Mouse (Mus musculus) Patski (cell line): ENCODE measurements at regions not wholly inside any gene's neighbourhood (a gene's known extent, or its start where the extent isn't known, plus 50 kb on each side); places are given as distances from the start of the nearest gene placed in this dataset.

Experiments
- ATAC-seq: fragments of 100-300 bp; one replicate; pipeline ENCODE4 v1.8.0; 2021
- CTCF ChIA-PET: fragments of 350-600 bp; sonication (Branson Sonifier 250); formaldehyde crosslinking; loops from one replicate; lab custom pipeline; 2022; ENCODE audit warnings: inconsistent platforms; lab: Charles Lee
- POLR2A ChIA-PET: fragments of 350-600 bp; sonication (Branson Sonifier 250); formaldehyde crosslinking; loops from one replicate; lab custom pipeline; 2022; ENCODE audit warnings: antibody characterized with exemption, inconsistent platforms; lab: Charles Lee
- DNase-seq: peaks from one replicate; pipeline ENCODE4 v3.0.0-alpha.2; 2011; ENCODE audit warnings: low read depth, low spot score
- H3K27me3 ChIP-seq: fragments of 371-371 bp; one replicate; pipeline ENCODE4 v1.5.1; 2021
- CTCF ChIP-seq: fragments of 100-300 bp; IDR thresholded peaks from one replicate; pipeline ENCODE4 v1.5.1; 2021
- in situ Hi-C: fragments of 300-500 bp; cut with MboI; formaldehyde crosslinking; loops from 3 replicates; pipeline ENCODE4 v1.11.1; 2018; ENCODE audit warnings: low pct_unique_long_range_greater_than_20kb, mixed read lengths

DNA sequence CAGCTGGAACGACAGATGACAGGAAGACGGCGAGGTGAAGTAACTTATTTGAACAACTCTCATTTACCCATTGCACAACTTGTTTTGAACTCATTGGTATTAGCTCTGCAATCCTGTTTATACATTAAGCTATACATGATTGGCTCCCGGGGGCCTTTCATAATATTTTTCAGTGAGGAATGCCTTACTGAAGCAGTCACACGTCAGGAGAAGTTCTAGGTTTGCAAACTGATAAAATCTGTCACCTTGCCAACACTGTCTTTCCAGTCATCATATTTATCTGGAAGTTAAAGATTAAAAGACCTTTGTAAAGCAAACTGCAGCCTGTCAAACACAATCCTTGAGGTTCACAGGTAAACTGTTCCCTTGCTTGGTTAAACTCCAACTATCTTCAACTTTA, 232.6 kb upstream of the Gm11114 start:
- DNase-seq (no peak), ATAC-seq (no peak)
- CTCF ChIA-PET: no interaction called here
- in situ Hi-C loops: no loop called here
- POLR2A ChIA-PET: no interaction called here
- no peak for TF ChIP-seq CTCF
- no peaks in the 10 kb centered on the region for H3K27me3 ChIP-seq

GRCm38 (mm10) chr9:85088556-85089338, 223.8 kb upstream of the Gm11114 start:
- ChIA-PET POLR2A (no interaction called here), CTCF (interaction anchor here (0.6 kb wide), 1 partner anchor 1156 kb away, joined by 4 read pairs; no protein-coding TSS in a partner anchor)
- H3K27me3 ChIP-seq: peaks cover 3% of the 10 kb centered on the region
- in situ Hi-C loops: no loop called here
- DNase-seq (no peak), ATAC-seq (no peak)
- TF ChIP-seq CTCF: no peak

DNA sequence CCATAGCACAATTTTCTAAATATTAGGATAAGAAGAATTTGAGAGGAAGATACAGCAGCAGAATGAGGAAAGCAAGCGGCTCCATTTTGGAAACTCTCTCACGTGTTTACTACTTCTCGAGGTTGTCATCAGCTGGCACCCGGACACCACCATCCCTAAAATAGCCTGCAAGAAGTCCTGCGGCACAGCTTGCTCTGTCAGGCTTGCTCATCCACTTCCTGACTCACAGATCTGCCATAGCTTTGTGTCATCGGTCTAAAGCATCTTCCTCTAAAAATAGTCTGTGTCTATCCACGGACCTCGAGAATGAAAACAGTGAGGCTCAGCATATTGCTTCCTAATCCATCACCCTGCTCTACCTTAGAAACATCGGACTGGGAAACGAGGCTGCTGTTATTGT, 222.3 kb upstream of the Gm11114 start:
- ATAC-seq (no peak), DNase-seq (no peak)
- peaks cover 3% of the 10 kb centered on the region for H3K27me3 ChIP-seq
- ChIA-PET POLR2A (no interaction called here), CTCF (no interaction called here)
- TF ChIP-seq CTCF: no peak
- in situ Hi-C loops: no loop called here

GRCm38 (mm10) chr9:85095234-85095633, 217.3 kb upstream of the Gm11114 start:
- ATAC-seq (no peak), DNase-seq (no peak)
- ChIA-PET POLR2A (no interaction called here), CTCF (no interaction called here)
- no peak for TF ChIP-seq CTCF
- in situ Hi-C loops: no loop called here
- peaks cover 3% of the 10 kb centered on the region for H3K27me3 ChIP-seq

DNA sequence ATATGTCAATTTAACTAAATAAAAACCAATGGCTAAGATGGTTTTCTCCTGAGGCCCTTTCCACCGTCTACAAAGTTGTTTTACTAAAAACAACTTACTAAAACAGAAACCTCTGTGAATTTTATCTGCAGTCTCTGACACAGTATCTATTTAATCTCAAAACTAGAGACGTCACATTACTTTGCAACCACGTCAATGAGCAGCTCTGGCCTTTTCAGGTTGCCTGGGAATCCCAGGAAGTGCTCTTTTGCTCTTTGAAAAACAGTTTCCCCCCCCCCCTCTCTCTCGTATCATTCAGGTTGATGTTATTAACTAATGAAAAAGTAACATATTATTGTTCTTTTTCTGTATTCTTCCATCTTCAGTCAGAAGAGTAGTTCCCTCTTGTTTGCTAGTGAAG, 216.1 kb upstream of the Gm11114 start:
- no peaks in the 10 kb centered on the region for H3K27me3 ChIP-seq
- CTCF ChIA-PET: no interaction called here
- in situ Hi-C loops: no loop called here
- no peak for ATAC-seq
- no peak for DNase-seq
- POLR2A ChIA-PET: interaction anchor here (0.9 kb wide), 1 partner anchor 18 kb away, joined by 3 read pairs; no protein-coding TSS in a partner anchor
- TF ChIP-seq CTCF: no peak

GRCm38 (mm10) chr9:85112928-85113327, 199.6 kb upstream of the Gm11114 start:
- H3K27me3 ChIP-seq: peaks cover 6% of the 10 kb centered on the region
- no peak for DNase-seq
- POLR2A ChIA-PET: interaction anchor here (0.6 kb wide), 1 partner anchor 20 kb away, joined by 3 read pairs; no protein-coding TSS in a partner anchor
- no peak for TF ChIP-seq CTCF
- in situ Hi-C loops: no loop called here
- no peak for ATAC-seq
- CTCF ChIA-PET: no interaction called here

DNA sequence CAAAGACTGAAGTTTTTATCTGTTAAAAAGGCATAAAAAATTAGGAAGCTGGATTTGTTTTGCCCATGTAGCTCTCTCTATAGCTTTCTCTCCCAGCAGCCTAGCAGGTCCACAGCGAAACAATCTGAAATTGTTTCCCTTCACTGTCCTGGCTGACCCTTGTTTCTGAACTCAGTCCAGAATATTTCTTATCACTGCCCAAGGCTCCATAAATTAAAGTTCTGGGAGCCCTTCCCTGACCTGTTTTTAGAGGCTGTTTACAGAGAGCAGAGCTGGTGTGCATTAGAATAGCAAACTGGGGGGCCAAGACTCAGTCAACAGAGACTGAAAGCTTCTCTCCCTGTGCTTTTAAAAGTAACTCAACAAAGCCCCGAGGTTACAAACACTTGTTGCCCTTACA, 198.3 kb upstream of the Gm11114 start:
- ChIA-PET POLR2A (interaction anchor here (0.7 kb wide), 1 partner anchor 17 kb away, joined by 3 read pairs; no protein-coding TSS in a partner anchor), CTCF (interaction anchor here (1.3 kb wide), 1 partner anchor 54 kb away, joined by 3 read pairs; no protein-coding TSS in a partner anchor)
- TF ChIP-seq CTCF: no peak
- no peak for ATAC-seq
- H3K27me3 ChIP-seq: peaks cover under 1% of the 10 kb centered on the region
- no peak for DNase-seq
- in situ Hi-C loops: no loop called here

- no peak for DNase-seq
- no peak for TF ChIP-seq CTCF
- in situ Hi-C loops: no loop called here
- ChIA-PET POLR2A (no interaction called here), CTCF (no interaction called here)
- H3K27me3 ChIP-seq: no peaks in the 10 kb centered on the region
- no peak for ATAC-seq
Measured at GRCm38 (mm10) chr9:85120061-85120460, 192.5 kb upstream of the Gm11114 start.

- ChIA-PET POLR2A (no interaction called here), CTCF (no interaction called here)
- no peaks in the 10 kb centered on the region for H3K27me3 ChIP-seq
- ATAC-seq (no peak), DNase-seq (no peak)
- in situ Hi-C loops: no loop called here
- TF ChIP-seq CTCF: no peak
Measured at GRCm38 (mm10) chr9:85121059-85121458, 191.5 kb upstream of the Gm11114 start.

DNA sequence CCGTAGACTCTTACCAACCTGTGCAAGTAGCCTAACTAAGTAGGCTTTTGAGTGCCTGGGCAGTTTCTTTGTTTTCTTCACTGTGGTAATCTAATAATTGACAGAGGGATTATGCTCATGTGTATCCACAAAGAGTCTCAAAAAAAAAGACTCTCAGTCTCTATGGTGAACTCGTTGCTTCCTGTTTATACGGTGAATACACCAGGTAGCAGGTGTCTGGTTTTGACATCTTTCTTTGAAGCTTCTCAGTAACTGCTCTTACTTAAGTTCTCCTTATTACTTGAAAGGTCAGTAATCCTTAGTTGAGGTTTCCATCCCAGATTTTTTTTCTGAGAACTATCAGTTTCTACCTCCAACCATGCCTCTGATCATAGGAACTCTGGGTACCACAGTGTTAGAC, 188.9 kb upstream of the Gm11114 start:
- no peak for ATAC-seq
- no peak for DNase-seq
- ChIA-PET POLR2A (no interaction called here), CTCF (no interaction called here)
- no peaks in the 10 kb centered on the region for H3K27me3 ChIP-seq
- no peak for TF ChIP-seq CTCF
- in situ Hi-C loops: no loop called here

GRCm38 (mm10) chr9:85125775-85126174, 186.8 kb upstream of the Gm11114 start:
- DNase-seq: no peak
- ChIA-PET CTCF (no interaction called here), POLR2A (no interaction called here)
- H3K27me3 ChIP-seq: no peaks in the 10 kb centered on the region
- TF ChIP-seq CTCF: no peak
- no peak for ATAC-seq
- in situ Hi-C loops: no loop called here
